Mouse (Mus musculus) gastrocnemius, postnatal 4 days (tissue): ENCODE measurements around the gene Cpb2. TPM values are rescaled to one million over a fixed set of nuclear protein-coding genes. Genes with fewer than 3 reads are reported as not detected.

Experiments used
- DNase-seq, 2 experiments: peaks; one replicate each; pipeline ENCODE4 v3.0.0; 2021 to 2022; ENCODE audit warnings: low spot score in 2 of 2, mixed read lengths in 2 of 2
- long read RNA-seq, 2 experiments: library from polyadenylated mRNA; stranded (forward); transcript quantifications; one replicate each; pipeline ENCODE4 v2.0.0; 2021
- total RNA-seq, 2 experiments: library from RNA; stranded (reverse); gene quantifications; 2 replicates each; pipeline ENCODE4 v1.2.3; 2021

Gene Cpb2
- total RNA-seq, result under 1 TPM; 0.25 to 0.65 TPM
- long read RNA-seq, experiment 1, result 0 reads
- long read RNA-seq, experiment 2, result 0 reads

DNA sequence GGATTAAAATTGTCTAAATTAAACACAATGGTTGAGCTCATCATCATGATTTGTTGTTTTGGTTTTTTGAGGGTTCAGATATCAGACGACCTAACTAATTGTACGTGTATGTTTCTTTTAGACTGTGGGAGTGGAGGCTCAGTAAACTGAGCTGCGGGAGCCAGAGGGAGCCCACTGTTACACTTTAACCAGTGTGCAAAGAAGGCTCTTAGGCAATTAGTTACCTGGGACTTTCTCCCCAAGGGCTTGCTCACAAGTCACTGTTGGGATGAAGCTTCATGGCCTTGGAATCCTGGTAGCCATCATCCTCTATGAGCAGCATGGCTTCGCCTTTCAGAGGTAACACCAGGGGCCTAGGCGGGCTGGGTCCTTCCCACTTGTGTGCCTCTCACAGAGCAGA lies at the start of gene Cpb2:
Cpb2 (plus strand) TSS at position 201 of the 400 bp plus-strand sequence.
- DNase-seq, result no peak

GRCm38 (mm10) chr14:75192427-75192826 lies 49.7 kb upstream of the Cpb2 start:
- no peak for DNase-seq

DNA sequence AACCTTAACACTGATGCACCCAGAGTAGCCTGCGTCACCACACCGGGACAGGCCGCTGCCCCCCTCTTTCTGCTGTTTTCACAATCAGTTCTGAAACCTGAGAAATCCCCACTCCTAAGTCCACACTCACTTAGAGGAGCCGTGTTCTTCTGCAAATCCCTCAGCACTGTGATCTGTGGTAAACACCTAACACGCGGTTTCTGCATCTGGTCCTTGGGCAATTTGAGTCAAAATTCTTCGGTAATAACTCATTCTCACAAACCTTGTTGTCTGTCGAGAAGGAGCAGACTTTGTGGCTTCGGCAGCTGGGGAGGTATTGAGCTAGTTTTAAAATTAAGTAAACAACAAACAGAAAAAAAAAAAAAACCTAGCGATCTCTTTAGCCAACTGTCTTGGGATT lies 49.2 kb upstream of the Cpb2 start:
- no peak for DNase-seq

DNA sequence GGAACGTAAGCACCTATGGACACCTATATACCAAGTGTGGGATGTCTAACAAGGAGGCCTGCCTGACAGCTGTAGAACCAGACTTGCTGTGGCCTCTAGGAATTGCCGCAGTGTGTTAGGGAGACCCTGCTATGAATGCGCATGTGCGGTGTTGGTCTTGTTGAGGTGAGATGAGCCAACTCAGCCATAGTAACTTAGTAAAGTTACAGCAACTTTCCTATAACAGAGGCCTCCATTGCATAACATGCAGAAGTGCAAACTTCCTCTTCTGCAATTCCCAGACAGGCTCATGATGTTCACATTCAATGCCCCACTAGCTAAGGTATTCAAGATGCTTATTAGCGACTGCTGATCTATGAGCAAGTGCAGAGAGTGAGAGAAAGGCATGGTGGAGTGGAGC lies 46.6 kb upstream of the Cpb2 start:
- DNase-seq, result no peak

DNA sequence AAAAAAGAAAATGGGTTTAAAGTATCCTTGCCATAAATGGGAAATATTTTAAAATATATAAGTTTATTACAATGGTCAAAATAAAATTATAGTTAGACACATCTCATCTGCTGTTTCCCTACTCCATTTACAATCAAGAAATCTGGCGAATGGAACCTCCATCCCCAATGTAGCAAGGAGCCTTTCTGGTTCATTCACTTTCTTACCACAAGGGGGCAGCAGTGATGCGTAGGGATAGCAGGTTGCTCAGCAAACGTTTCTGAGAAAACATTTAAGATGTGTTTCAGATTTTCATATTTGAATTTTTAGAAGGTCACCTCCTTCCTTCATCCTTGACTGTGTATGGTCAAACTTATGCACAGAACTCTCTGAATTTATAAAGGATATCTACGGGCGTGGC lies 45.1 kb upstream of the Cpb2 start:
- DNase-seq, result peak in 1 of 2 experiments; percentile 45

DNA sequence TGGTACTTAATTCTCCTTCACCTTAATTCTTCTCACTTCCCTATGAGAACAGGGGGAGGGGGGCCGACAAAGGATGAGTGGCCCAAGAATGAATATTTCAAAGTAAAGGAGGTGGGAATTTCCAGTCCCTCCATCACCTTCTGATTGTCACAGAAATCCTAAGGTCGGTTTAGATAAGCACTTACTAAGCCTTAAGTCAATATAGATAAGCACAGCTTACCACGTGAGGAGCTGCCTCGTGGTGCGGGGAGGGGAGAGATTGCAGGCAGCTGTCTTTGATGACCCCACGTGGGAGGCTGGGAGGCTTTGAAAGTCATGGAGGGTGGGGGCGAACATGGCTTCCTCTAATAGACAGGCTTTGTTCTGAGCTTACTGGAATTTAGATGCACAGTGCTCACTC lies 44.4 kb upstream of the Cpb2 start:
- DNase-seq, result no peak

DNA sequence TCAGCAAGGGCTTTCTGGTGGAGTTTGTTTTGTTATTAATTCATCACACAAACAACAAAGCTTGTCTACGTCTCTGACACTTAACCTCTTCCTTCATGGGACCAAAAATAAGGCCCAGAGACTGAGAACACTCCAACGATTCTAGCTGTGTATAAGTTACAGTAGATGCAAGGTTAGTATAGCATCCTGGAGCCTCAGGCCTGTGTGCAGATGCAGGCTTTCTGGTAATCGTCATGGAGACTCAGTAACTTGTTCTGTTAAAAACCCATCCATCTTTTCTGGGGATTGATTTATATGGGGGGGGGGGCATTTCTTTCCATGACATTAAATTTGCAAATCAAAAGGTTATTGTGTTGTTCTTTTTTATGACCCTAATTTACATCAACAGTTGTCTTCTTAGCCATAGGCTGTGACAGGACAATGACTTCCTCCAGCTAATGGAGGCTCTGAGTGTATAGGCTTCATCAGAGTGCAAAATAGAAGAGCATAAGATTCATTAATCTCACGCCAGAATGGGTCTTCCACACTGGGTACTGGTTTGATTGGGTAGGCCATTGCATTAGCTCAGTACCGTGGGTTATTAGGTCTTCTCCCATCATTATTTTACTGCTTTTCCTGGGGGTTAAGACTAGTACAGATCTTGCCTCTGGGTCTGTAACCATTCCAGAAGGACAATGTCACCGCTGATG lies 36.6 kb upstream of the Cpb2 start:
- no peak for DNase-seq

GRCm38 (mm10) chr14:75206307-75206706 lies 35.8 kb upstream of the Cpb2 start:
- DNase-seq, result no peak

DNA sequence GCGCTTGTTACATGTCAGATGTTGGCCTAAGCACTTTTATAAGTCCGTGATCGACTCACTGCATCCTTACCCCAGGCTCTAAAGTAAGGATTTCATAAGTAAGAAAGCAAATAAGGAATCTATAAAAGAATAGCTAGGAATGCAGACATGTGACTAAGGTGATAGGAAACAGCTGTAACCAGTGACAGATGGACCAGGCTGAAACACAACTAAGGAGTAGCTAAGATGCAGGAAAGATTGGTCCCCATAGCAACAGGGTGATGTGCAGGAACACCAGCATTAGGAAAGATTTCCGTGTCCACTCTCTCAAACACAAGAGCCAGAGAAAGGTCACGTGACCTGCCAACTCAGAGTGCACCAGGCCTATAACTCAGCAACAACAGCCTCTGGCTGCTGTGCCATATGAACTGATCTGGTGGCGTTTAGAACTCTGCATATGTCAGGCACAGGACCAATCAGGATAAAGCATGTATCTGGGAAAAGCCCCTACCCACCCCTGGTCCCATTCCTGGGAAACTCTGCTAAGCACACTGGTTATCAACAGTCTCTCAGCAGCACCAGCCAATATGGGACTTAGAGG lies 33.4 kb upstream of the Cpb2 start:
- no peak for DNase-seq

GRCm38 (mm10) chr14:75213752-75214151 lies 28.3 kb upstream of the Cpb2 start:
- no peak for DNase-seq

DNA sequence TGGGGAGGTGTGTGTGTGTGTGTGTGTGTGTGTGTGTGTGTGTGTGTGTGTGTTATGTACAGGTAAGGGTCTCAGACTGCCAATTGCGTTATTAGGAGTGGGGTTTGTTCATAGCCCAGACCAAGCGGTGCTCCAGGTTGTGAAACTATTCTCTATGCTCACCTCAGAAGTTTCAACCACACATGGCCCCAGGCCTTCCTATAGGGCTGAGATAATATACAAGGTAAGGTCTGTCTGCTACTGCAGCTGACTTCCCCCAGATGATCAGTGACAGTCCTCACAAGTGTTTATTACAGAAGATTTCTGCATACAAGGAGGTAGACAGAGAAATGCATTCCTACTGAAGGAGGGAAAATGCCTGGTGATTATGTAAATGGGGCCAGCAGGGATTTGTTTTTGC lies 23.2 kb upstream of the Cpb2 start:
- DNase-seq, result no peak

DNA sequence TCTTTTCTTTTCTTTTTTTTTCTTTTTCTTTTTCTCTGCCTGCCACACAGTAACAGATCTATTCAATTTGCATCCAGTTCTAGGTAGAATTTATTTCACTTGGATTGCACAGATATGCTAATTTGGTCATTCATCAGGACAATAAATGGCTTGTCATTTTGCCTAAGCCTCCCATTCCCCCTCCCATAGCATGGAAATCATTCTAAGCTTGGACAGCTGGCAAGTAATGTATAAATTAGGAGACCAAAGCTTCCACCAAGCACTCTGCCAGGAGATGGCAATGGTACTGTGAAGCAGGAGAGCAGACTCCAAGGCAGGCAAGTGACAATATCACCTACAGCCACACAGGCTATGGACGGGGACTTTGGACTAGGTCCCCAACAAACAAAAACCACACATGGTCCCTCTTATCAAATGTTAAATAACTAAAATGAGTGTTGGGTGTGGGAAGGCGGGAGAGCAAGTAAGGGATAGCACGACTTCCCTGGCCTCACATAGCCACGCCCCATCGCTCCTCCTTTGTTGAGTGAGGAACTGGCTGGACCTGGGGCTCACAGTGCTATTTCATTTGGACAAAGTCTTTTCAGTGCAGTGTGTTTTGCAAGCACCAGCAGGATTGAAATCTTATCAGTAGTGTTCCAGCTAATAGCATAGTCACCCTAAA lies 22.7 kb upstream of the Cpb2 start:
- DNase-seq, result no peak

- DNase-seq, result no peak
These were observed 19.7 kb upstream of the Cpb2 start for GRCm38 (mm10) chr14:75222386-75222785.

- no peak for DNase-seq
These were observed 14.5 kb upstream of the Cpb2 start for GRCm38 (mm10) chr14:75227453-75228084.

GRCm38 (mm10) chr14:75229834-75230233 lies 12.3 kb upstream of the Cpb2 start:
- DNase-seq, result no peak

GRCm38 (mm10) chr14:75233070-75233469 lies 9.0 kb upstream of the Cpb2 start:
- DNase-seq, result no peak

DNA sequence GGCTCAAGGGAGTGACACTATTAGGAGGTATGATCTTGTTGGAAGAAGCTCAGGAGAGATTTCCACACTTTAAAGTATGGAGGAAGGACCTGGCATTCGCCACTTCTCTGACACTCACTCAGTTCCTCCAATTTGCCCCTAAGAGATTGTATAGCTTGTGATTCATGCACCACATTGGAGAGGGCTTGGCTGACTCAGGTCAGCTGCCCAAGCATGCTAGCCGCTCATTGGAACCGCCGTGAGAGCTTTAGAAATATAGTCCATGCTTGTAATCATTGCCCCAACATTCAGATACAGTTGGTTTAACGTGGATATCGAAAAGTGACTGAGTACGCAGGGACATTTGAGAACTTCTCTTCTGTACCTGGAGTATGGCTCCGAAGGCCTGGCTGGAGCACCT lies 6.5 kb upstream of the Cpb2 start:
- DNase-seq, result no peak

DNA sequence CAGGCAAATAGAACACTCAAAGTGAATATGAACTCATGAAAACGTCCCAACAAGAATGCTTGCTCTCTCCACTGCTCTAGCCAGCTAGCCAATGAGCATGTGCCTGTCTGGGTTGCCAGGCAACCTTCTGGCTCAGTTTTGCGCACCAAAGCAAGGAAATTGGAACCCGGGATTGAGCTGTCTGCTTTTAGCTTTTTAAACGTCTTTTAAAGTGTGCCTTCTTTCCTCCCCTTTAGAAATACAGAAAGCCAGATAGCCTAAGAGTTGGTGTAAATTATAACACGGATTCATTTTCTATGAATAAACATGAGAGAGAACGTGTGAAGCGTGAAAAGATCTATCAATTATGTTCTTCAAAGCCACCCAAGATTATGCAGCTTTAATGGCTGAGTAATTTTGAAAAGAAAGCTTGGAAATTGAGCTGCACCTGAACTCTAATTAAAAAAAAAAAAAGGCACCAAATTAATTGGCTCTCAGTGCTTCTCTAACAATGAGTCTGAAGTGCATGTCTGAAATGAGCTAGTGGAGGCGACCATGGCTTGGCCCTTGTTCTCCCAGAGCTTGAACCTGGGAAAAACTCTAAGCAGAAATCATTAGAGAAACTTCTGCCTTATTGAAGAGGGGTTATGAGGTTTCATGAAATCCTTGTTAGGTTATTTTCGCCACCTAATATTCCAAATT lies 6.0 kb upstream of the Cpb2 start:
- DNase-seq, result no peak

DNA sequence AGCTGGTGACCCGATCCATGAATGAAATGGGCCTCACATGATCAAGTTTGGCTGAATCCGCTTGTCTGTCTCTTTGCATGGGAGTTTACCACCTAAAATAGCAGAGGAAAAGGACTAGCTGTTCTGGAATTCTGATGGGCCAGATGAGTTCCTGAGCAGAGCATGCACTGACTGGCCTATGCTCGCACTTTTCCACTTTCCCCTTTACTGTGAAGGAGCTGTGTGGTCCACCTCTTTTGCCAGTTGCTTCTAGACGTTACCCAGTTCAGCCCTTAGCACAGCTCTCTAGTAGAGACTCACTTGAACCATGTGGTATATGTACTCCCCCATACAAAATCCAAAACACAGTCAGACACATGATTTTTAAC lies 5.5 kb upstream of the Cpb2 start:
- no peak for DNase-seq

DNA sequence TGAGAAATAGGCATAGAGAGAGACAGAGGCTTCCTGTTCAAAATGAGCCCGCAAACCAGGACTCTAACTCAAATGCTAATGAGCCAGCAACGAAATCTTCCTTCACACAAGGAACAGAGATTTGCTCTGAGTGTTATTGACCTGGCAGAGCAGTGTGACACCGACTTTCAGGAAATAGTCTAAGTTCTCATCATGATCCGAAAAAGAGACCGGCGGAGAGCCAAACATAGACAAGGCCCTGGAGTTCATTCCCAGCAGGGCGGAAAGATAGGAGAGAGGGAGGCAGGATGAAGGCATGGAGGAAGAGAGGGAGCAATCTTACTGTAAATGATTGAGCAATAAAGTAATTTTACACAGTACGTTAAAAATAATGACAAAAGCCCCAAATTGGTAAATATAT lies 5.0 kb upstream of the Cpb2 start:
- no peak for DNase-seq

GRCm38 (mm10) chr14:75238054-75238692 lies 3.9 kb upstream of the Cpb2 start:
- DNase-seq, result no peak
